Mouse (Mus musculus) embryonic fibroblast, embryonic 13.5 days (primary cell): ENCODE results near the gene Rdh9.

ENCODE experiments used
- CTCF ChIP-seq: IDR thresholded peaks from 2 replicates; pipeline ENCODE4 v1.5.1; 2011; ENCODE audit warnings: mild to moderate bottlenecking, control low read depth, low read length, moderate library complexity, borderline replicate concordance; ENCODE audit not compliant: insufficient read depth
- POLR2A ChIP-seq: IDR thresholded peaks from 2 replicates; pipeline ENCODE4 v1.6.1; 2011; ENCODE audit warnings: low read depth, mild to moderate bottlenecking, control low read depth, low read length, moderate library complexity

DNA sequence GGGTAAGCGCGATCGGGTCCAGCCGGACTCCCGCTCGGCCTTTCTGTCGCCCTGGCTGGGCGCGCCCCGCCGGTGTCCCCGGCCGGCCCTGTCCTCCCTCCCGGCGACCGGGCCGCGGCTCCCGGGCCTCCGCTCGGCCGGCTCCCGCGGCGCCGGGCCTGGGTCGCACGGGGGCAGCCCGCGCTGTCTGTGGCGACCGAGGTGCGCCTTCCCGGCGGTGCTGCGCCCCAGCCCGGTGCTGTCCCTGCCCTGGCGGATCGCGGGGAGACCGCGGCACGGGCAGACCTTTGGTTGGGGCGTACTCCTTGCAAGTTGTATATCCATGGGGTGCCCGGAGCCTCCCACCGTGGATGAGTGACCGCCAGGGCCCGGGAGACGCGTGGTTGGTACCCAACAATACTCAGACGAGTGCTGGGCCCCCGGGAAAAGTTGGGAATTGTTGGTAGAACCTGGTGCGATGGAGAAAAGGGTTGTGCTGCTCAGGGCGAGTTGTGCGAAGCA is 36.5 kb upstream of the Rdh9 start:
- TF ChIP-seq POLR2A, result no peak
- no peak for TF ChIP-seq CTCF
